Mouse (Mus musculus): ENCODE data around the gene Bbc3.

The Bbc3 gene

DNA sequence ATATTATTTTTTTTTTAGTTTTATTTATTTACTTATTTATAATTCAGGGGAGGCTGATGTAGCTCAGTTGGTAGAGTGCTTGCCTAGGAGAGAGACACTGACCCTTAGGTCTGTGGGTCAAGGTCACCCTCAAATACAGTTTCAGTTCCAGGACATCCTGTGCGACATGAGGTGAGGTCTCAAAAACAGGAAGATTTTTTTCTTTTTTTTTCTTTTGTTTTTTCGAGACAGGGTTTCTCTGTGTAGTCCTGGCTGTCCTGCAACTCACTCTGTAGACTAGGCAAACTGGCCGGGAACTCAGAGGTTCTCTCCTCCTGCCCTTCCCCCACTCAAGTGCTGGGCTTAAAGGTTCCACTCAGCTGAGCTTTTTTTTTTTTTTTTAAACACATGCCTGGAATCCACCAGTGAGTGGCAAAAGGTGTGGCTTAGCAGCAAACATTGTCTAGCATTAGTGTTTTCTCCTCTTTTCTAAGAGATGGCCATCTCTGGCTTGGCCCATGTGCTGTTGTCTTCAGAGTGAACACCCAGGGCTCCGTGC is 7.1 kb downstream of the Bbc3 start:
- no peak for DNase-seq (ENCODE audit: low spot score in 2 of 2)

DNA sequence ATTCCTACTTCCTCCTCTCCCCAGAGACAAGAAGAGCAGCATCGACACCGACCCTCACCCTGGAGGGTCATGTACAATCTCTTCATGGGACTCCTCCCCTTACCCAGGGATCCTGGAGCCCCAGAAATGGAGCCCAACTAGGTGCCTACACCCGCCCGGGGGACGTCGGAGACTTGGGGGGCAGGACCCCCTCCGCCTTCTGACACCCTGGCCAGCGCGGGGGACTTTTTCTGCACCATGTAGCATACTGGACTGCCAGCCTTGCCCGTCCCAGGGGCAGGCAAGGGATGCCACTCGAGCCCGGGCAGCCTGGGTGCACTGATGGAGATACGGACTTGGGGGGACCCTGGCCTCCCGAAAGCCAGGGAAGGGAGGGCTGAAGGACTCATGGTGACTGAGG is 8.9 kb downstream of the Bbc3 start:
- DNase-seq (ENCODE audit: low spot score in 2 of 2) = no peak

DNA sequence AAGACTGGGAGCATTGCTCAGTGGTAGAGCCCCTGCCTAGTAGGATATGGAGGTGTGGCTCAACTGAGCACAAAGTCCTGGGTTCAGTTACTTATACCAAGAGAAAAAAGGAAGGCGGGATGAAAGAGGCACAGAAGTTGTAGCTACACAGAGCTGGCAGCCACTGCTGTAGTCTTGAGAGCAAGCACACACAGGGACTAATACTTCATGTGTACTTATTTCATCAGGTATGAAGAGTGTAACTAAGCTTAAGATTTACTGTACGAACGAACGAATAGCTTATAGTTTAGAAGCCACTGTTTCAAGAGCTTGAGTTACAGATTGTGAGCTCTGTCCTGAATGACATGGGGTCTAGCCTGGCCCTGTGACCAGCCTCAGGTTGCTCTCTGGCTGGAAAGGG is 11.0 kb downstream of the Bbc3 start:
- DNase-seq (ENCODE audit: low spot score in 2 of 2) = no peak

DNA sequence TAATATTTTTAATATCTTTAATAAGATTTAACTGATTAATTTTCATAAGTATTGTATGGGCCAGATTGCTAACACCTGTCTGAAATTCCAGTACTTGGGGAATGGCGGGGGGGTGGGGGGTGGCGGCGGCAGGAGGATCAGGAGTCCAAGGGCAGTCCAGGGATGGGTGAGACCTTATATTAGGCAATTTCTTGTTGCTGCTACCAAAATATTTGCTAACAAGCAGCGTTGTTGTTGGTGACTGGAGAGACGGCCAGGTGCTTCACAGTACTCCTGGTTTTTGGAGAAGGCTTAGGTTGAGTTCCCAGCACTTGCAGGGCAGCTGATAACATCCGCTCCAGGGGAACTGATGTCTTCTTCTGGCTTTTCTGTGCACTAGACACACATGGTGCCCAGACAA is 12.3 kb downstream of the Bbc3 start:
- DNase-seq (ENCODE audit: low spot score in 2 of 2) = no peak

DNA sequence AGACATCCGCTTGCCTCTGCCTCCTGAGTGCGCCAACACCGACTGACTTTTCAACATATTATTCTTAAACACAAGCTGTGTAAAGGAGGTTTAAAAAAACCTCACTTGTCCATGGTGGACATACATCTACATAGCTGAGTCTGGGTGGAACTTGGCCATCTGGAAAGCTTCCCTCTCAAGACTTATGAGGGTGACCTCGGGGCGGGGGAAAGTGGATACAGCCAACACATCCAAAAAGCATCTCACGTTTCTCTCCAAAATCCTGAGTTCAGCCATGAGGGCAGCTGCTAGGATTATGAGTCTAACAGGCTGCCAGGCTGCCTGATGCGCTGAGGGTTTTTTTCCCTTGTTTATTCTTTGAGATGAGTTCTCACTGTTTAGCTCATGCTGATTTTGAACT is 16.5 kb downstream of the Bbc3 start:
- DNase-seq (ENCODE audit: low spot score in 2 of 2) = no peak

DNA sequence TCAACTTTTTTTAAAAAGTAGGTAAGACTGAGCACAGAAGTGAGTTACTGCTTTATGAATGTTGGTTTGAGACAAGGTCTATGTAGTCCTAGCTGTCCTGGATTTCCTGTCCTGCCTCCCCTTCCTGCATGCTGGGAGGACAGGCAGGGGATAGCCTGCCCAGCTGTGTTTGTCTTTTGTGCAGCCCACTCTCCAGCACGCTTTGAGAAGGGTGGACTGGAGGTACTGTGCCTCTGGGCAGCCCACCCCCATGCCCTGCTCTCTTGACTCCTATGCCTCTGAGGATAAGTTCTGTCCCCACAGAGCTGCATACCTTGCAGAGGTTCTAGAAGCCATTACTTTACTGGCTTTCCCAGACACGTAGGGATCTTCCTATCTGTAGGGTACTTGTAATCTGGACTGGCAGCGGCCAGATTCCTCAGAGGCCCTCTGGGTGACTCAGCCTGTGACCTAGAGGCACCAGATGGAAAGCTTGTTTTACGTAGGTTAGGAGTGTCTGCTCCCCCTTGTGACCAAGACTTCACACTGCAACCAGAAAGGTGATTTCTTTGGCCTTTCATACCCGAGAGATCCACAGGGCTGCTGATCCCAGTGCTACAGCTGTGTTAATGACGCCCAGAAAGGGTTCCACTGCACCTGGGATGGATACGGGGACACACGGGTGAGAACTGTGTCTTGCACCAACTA is 17.9 kb downstream of the Bbc3 start:
- DNase-seq (ENCODE audit: low spot score in 2 of 2) = peak; percentile 63 to 68

DNA sequence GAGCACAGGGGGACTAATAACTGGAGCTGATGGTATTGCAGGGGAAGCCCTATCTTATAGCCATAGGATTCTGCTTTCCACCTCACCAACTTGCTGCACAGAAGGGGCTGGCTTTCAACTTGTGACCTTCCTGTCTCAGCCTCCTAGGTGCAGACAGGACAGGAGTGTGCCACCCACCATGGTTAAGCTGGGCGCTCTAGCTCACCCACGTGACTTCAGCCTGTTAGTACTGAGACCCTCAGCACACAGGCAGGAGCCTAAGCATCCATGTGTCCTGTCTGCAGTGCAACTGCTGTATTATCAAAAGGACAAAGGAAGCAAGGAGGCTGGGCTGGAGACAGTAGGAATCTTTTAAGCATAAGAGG is 18.4 kb downstream of the Bbc3 start:
- DNase-seq (ENCODE audit: low spot score in 2 of 2) = no peak

DNA sequence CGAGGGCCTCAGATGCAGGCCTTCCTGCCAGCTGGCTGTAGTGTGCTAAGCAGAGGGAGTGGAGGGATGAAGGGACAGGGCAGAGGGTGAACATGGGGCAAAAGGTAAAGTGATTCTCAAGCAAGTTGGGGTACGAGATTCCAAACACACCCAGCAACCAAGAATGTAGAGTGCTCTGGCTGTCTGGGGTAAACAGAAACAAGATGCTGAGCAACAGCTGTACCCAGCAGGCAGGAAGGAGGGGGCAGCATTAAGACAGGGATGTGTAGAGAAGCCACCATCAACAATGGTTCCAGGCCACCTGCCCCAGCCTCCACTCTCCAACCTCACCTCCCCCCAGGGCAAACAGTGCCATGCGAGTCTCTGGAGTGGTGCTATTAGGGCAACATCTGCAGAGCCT is 21.0 kb downstream of the Bbc3 start:
- DNase-seq (ENCODE audit: low spot score in 2 of 2) = no peak

DNA sequence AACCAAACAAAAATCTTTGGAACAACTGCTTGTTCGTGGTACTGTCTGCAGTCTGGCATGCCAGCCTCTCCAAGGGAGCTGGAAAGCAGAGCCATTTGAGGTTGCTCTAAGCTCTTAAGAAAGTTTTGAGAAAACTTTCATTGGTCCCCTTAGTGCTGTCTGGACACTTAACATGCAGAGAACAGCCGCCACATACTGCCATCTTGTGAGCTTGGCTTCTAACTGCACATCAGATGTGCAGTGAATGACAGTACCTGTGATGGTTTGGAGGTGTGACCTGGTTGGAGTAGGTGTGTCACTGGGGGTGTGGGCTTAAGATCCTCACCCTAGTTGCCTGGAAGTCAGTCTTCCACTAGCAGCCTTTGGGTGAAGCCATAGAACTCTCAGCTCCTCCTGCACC is 29.5 kb downstream of the Bbc3 start:
- no peak for DNase-seq (ENCODE audit: low spot score in 2 of 2)

DNA sequence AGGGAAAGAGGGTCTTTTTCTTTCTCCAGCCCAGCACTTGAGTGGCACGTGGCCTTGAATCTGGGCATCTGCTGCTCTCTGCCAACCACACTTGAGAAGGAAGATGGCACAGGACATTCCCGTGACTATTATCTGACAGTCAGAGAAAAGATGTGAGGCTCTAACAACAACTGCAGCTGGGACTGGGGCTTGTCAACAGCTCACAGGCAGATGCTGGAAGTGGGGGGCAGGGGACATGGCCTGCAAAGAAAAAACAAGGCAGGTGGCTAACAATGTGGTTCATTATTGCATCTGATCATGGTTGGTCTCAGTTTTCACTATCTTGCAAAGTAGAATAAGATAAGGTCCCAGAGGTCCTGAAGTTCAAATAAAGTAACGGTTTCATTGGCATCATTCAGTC is 36.4 kb downstream of the Bbc3 start:
- DNase-seq (ENCODE audit: low spot score in 2 of 2) = no peak

DNA sequence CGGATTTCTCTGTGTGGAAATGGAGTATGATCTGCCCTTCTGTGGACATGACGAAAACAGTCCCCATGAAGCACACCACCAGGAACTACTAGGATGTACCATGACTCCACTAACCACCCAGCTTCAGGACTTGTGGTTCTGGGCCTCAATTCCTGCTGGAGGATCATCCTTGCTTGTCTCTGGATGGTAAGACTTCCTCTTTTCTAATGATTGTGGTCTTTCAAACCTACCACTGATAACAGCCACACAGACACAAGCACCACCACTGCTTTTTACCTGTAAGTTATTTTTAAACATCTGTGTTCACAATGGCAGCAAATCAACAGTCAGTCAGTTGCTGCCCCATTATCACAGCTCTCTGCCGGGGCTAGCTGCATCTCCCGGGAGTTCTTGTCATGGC is 37.1 kb downstream of the Bbc3 start:
- no peak for DNase-seq (ENCODE audit: low spot score in 2 of 2)

DNA sequence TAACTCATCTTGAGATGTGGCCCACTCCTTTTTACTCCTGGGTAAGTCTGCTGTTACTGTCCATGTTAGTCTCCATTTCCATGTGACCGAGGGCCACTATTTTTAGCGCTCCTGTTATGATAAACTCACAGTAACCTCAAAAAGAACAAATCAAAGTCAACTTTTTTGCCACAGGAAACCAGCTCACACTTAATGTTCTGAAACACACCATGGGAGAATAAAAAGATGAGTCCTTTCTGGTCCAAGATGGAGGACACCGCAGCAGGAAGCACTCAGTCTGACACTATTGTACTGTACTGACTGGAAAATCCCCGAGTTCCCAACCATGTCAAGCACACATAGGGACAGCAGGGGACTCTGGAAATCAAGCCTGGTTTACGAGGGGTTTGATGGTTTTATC is 41.8 kb downstream of the Bbc3 start:
- no peak for DNase-seq (ENCODE audit: low spot score in 2 of 2)

DNA sequence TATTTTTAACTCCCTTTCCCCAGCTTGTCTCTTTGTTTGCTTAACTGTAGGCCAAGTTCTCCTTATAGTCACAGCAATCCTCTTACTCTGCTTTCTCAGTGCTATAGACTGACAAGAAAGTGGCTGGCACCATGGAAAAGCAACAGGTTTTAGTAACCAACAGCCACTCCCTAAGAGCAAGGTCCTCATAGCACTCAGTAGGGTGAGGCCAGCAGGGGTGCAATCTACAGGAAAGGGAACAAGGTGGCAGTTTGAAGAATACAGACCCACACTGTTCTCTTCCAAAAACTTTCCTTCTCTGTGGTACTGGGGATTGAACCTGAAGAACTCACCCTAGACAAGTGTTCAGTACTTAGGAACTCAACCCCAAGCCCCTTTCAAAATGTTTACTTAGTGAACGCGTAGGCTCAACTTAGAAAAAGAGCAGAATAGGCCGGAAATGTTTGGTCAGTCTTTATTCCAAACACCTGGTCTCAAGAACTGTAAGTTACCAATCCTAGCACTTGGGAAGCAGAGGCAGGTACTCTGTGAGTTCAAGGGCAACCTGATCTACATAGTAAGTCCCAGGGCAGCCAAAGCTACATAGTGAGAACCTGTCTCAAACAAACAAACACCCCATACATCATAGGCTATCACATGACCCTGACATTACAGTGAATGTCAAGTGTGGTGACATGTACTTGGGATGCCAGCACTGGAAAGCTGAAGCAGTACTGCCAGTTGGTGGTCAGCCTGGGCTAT is 47.8 kb downstream of the Bbc3 start:
- DNase-seq (ENCODE audit: low spot score in 2 of 2) = no peak

DNA sequence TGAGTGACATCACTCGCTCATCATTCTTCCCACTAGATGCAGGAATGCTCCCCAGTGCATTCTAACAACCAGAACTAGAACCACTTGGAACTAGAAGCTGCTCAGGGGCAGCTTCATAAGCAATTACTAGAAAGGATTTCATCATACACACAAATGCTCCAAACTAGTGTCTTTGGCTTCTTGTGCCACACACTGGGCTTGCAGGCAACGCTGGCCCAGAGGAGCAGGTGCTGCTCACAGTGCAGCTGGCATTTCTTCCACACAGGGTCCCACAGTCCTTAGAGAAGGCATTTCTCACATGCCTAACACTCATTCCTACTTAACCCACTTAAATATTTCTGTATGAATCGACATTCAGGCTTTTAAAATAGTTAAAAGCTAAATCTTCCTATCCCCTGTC is 49.4 kb downstream of the Bbc3 start:
- DNase-seq (ENCODE audit: low spot score in 2 of 2) = no peak

DNA sequence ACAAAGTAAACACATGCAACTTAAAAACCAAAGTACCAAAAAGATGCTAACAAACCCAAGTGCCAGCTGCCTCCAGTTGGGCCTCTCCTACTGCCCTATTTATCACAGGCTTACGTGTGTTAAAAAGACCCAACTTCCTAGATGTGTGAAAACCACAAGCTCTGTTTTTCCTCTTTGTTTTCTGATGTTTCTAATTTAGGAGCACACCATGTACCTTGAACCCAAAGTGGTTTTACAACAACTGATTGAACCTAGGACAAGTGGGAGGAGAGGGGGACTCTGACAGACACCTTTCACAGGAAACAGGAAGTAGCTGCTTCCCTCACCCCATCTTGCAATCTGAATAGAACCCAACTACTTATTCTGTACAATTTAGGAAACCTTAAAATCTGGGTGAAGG is 56.1 kb downstream of the Bbc3 start:
- peak in 1 of 2 experiments; percentile 15 for DNase-seq (ENCODE audit: low spot score in 2 of 2)

DNA sequence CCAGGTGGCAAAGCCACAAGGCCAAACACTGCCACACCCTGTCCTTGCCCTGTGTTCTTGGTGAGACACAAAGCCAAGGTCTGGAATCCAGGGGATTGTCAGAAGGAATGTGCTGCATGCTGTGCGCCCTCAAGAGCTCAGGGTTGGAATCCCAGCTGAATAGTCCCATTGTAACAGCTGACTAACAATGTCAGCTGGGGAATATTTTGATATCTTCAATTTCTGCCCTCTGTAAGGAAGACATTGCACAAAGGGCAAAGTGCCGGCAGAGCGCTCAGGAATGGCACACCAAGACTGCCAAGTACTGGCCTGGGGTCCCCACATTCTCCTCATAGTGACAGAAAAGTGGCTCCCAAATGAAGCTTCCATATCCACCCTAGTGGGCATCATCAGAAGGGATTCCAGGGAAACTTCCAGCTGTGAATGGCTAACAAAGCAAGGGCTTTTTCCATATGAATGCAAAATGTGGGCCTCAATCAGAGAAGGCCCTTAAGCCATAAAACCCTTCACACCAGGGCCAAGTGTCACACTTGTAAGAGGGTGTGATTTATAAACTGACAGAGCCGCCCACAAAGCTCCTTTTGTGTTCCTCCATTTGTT is 56.8 kb downstream of the Bbc3 start:
- DNase-seq (ENCODE audit: low spot score in 2 of 2) = peak; percentile 18 to 42

DNA sequence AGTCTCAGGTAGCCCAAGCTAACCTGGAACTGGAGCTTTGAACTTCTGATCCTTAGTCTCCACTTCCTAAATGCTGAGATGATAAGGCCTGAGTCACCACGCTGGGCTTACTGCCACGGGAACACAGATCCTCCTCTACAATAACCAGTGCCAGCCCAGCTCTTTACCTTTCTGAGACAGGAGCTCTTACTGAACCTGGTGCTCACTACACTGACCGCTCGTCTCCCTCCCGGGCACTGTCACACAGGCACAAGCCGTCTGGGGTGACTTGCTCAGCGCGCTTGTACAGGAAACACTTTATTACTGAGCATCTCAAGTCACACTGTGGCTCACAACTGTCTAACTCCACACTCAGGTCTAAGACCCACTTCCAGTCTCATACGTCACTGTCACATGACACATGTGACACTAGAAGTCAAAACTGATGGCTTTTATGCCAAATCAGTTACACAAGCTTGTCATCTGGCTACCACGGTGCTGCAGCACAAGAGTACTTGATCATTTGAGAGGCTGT is 58.0 kb downstream of the Bbc3 start:
- peak; percentile 46 to 61 for DNase-seq (ENCODE audit: low spot score in 2 of 2)

DNA sequence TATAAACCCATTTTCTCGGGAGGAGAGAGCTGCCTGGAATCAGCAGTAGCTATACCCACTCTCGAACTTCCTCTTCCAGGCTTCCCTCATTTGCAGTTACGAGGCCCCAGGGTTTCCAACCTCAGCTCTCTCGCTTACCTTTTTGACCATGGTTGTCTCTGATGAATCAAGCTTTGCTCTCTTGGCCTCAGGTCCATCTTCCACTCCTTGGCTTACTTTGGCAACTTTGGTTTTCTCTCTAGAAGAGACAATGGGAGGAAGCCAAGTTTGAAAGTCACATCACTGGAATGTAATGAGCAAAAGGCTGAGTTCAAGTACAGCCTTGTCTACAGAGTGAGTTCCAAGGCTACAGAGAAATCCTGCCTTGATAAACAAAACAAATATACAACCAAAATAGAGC is 58.5 kb downstream of the Bbc3 start:
- DNase-seq (ENCODE audit: low spot score in 2 of 2) = no peak
